Mouse (Mus musculus) 3T3-L1 (cell line): ENCODE measurements around the gene Cmah.
"Not testable (repeated sequence)": the region's sequence is repeated elsewhere in the genome, so short reads cannot be mapped to it uniquely, and the experiment has no call there.

Source experiments
- DNase-seq: peaks from one replicate; pipeline ENCODE4 v3.0.0-alpha.2; 2015; ENCODE audit warnings: low read depth, low spot score

The Cmah gene

DNA sequence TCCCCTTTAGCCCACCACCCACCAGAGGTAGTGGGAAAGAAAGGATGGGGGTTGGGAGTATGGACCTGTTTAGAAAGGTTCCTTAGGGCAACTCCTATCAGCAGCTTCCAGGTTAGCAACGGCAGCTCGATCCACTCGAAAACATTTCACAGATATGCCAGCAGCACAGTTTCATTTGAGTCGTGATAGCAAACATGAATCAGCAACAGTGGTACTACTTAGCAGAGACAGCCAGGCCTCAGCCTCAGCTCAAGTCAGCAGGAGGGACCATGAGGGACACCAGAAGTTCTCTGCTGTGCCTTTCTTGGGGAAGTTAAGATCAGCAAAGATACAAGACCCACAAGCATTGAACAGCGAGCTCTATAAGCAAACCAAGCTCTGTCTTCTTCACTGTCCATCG is 13.3 kb downstream of the Cmah start:
- no peak for DNase-seq

DNA sequence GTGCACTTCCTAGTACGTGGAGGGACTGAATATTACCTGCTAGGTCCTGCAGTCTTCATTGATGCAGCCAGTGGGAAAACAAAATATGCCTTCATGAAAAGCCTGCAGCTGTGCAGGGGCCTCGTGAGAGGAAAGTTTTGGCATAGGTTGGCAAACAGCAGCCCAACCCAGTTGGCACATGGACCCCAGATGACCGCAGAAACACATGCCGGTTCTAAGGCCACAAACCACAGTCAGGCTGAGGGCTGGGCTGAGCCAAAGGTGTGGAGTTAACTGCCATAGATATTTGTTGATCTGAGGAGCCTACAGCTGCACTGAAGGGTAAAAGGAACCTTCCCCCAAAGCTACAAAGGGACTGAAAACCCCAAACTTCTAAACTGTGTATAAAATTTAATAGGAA is 14.9 kb downstream of the Cmah start:
- DNase-seq: no peak

DNA sequence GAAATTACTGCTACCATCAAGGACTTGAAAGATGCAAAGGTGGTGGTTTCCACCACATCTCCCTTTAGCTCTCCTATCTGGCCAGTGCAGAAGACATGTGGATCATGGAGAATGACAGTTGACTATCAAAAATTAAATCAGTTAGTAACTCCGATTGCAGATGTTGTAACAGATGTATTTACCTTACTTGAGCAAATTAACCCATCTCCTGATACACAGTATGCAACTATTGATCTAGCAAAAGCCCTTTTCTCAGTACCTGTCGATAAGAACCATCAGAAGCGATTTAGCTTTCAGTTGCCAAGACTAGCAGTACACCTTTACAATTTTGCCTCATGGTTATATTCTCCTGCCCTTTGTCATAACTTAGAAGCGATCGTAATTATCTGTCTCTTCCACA is 25.8 kb downstream of the Cmah start:
- no peak for DNase-seq

DNA sequence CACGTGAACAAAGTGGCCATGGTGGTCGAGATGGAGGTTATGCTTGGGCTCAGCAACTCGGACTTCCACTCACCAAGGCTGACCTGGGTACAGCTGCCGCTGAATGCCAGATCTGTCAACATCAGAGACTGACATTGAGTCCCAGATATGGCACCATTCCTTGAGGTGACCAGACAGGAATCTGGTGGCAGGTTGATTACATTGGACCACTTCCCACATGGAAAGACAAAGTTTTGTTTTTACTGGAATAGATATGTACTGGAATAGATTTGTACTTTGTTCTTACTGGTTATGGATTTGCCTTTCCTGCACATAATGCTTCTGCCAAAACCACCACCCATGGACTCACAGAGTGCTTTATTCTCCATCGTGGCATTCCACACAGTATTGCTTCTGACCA is 27.5 kb downstream of the Cmah start:
- DNase-seq: no peak

DNA sequence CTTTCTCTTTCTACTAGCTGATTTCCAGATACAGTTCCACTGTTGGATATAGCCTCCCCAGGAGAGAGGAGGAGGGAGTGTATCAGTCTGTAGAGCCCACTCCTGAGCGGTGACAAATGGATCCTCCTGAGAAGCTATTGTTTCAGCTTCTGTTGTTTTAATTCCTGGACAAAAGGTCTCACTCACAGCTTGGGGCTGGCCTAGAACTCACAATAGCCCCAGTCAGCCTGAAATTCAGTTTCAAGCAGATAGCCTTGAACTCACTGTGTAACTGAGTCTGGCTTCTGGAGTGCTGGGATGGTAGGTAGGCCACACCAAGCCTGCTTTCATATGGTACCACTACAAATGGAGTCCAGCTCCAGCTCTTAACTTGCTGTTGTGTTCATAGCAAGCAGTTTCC is 32.0 kb downstream of the Cmah start:
- DNase-seq: no peak

DNA sequence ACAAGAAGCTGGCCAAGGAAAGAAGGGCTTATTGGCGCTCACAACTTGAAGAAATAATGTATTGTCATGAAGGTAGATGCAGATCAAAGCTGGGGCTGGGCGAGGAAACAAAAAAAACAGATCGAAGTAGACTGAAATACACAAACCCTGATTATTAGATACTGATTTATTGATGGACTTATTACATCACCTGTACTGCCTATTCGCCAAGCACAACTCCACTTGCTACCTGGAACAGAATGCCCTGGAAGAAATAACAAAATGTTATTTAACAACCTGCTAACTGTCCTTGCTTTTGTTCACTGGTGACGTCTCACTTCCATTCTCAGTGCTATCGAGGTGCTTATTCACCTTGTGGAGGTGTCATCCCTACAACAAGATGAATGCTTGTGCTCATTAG is 38.0 kb downstream of the Cmah start:
- DNase-seq: no peak

DNA sequence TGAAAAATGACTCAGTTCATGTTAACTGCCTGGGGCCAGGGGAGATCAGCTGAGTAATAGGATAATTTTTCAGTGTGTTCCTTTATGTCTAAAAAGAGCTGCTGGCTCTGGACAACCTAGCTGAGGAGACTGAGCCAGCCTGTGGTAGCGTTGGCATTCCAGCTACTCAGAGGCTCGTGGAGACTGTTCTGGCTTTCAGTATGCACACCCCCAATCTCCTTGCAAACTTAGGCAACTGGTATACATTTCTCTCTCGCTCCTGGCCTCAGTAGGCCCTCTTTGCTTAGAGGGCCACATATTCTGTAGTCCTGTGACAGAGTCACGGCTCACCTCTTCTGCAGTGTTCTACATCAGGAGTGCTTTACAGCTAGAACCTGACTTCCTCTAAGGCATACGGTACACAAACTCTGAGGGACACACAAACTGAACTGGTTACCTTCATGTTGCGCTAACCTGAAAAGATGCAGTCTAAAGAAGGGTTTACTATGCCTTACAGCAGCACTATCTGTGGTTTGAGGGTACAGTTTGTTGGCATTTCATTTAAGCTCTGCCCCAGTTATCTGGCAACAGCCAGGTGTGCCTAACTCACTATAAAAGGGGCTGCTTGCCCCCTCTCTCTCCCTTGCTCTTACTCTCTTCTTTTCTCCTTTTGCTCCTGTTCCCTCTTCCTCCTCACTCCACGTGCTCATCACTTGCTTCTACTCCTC is 45.8 kb downstream of the Cmah start:
- DNase-seq: no peak

DNA sequence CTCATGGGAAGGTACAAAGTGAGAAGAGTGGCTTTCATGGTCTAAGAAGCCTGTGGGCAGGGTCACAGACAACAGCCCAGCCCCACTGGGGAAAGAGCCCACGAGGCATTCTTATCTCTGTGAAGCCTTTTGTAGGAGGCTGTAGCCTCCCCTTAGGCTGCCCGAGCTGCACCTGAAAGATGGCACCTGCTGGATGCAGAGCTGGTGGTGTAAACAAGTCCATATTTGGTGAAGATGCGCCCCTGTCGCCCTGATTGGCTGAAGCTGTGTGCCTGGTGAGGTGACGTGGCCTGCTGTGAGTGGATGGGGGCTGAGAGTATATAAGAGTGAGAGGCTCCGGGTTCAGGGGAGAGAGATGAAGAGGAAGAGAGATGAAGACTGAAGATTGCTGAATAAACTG is 47.4 kb downstream of the Cmah start:
- DNase-seq: not testable (repeated sequence)

DNA sequence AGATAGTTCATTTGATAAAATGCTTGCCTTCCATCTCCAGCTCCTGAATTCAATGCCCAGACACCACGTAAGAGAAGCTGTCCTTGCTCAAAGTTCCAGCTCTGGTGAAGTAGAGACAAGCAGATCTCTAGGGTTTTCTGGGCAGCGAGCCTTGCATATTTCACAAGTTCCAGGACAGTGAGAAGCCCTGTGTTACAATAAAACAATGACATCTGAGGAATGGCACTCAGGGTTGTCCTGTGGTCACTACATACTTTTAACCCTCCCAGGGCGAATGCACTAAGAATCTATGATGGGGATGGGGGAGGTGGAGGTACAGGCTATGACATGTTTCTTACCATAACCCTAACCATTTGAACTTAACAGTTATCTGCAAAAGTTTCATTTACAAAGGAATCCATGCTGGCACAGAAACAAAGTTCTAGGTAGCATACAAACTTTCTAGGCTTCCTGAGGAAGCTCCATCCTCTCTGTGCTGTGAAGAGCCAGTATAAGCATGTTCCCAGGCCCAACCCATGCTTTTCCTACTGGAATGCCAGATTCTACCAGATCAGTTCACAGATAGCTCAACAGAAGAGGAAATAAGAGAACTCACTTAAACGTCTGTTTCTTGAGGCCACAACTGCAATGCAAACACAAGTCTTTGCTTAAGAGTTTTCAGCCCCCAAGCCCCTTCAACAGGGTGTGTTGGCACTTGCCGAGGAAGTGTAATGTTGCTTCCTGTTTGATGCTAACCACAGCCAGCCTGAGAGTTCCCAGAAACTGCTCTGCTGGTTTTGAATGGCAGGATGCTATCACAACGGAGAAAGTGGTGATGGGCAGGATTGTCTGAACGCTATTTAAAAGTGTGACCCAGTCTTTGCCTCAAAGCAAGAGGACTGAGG is 48.4 kb downstream of the Cmah start:
- DNase-seq: no peak

DNA sequence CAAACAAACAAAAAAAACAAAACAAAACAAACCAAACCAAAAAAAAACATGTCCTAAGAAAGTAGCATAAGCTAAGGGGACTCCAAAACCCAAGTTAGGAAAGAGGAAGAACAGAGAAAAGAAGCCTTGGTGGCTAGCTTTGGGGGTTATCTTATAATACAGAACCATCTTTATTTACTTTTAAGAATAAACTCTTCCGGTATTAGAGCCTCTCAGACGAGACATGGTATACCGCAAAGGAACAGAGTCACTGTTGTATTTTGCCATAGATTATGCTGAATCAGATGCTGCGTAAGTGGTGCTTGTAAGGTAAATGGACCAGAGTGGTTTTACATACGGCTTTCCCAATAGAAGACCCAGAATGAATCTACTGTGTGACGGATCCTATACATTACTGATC is 53.5 kb downstream of the Cmah start:
- no peak for DNase-seq

DNA sequence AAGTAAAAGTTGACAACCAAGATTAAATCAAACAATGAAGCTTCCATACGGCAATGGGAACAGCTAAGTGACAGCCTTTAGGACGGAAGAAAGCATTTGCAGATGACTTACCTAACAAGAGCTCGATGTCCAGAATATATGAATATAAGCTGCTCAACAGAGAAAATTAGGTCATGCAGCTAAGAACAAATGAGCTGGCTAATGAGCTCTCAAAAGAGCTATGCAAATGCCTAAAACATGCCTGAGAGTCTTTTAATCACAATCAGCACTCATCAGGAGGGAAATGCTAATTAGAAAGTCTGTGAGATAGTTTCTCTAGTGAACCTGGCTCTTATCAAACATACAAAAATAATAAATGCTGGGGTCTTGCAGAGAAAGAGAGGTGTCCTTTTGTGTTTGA is 56.7 kb downstream of the Cmah start:
- no peak for DNase-seq

DNA sequence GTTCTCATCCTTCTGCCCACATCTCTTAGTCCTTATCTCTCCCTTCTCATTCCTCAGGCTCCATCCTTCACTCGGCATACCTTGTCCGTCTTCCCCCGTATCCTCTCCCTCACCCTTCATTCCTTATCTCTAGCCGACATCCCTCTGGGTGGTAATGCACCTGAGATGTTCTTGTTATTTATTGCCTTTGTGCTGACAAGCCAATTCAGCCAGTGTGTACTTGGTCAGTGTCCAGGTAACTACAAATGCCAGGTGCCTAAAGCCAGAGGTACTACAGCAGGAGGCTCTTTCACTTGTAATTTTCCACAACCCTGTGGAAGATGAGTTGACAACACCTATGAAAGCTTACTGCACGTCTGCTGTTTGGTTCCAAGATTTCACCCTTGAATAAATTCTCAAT is 64.7 kb downstream of the Cmah start:
- no peak for DNase-seq

DNA sequence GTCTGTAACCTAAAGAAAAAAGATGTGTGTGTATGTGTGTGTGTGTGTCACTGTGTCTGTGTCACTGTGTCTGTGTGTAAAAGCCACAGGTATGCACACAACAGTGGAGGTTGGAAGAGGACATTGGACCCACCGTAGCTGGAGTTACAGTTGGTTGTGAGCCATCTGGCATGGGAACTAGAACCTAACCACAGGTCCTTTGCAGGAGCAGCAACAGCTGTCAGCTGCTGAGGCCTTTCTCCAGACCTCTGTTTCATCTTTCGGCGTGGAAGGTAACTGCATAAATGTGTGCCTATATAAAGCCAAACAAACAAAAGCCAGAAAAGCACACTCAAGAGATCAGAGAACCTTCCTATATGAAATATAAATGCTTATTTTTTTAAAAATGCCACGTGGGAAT is 65.5 kb downstream of the Cmah start:
- no peak for DNase-seq

DNA sequence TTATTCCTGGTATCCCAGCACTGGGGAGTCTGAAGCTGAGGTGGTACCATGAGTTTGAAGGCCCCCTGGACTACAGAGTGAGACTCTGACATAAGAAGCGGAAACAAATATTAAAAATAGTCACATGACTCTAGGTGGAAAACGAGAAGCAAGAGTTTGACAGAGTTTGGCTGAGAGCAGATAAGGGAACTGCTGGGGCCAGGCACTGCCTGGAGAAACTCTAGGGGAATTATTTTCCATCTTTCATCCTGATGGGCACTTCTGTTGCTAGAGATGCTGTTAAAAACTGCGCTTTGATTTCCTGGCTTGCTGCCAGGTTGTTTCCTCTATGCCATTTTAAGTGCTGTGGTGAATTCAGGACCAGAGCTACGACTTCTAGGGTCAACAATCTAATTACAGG is 65.9 kb downstream of the Cmah start:
- no peak for DNase-seq

DNA sequence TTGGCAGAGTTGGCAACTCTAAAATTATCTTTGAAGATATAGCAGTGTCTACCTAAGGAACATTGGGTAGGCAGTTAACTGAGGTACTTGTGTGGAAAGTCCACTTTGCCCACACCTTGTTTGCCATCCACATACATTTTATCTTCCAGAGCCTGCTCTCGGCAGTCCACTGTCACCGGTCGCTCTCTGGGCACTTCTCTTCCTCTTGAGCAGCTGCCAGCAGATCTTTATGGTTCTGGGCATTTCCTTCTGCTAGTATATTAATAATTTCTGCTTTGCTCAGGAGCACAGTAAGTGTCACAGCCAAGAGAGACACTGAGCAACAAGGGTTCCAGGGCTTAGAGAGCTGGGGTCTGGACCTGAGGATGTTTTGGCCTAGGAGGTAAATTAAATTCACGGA is 68.6 kb downstream of the Cmah start:
- no peak for DNase-seq

DNA sequence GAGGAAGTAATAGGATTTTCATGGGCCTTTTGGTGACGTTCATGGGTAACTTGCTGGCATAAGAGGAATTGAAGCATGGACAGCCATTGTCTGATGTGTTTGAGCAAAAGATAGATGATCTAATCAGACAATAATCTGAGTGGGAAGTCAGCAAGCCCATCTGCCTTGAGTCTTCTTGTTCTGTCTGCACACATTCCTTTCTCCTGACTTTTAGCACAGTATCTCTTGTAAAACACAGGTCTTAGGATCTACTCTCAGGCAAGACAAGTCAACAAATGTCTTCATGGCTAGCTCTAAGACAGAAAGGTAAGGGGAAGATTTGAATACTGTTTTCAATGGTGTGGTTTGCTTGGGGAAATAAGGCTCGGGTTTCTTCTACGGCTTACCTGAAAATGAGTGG is 70.0 kb downstream of the Cmah start:
- no peak for DNase-seq

DNA sequence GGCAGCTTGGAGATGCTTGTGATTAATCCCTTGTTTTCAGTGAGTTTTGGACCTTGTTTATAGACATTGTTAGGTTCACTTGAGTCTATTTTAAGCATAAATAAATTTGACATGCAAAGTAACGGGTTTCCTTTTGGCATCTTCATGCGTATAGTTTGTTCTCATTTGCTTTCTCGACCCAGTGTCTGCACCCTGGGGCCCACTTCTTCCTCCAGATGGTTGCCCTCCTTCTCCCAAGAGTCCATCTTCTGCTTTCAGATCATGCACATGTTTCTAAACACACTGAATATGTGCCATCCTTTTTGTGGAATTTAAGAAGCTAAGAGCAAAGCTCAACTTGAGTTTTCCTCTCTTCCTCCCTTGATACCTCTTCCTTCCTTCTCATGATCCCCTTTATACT is 71.3 kb downstream of the Cmah start:
- no peak for DNase-seq

DNA sequence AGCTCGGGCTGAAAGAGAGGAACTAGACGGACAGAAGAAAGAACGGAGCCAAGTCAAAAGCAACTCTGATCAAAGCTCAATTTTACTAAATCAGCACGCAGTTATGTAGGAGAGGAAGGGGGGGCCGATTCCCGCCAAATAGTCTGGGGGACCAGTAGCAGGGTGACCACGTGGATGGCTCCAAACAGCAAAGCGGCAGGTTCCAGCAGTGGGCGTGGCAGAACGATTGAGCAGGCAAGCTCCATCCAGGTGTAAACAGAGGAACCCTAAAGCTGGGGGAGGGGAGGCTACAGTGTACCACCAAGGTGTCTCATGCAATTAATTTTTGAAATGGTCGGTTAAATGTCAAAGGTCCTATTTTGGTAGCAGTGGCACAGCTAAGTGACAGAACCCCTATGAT is 74.6 kb downstream of the Cmah start:
- not testable (repeated sequence) for DNase-seq

DNA sequence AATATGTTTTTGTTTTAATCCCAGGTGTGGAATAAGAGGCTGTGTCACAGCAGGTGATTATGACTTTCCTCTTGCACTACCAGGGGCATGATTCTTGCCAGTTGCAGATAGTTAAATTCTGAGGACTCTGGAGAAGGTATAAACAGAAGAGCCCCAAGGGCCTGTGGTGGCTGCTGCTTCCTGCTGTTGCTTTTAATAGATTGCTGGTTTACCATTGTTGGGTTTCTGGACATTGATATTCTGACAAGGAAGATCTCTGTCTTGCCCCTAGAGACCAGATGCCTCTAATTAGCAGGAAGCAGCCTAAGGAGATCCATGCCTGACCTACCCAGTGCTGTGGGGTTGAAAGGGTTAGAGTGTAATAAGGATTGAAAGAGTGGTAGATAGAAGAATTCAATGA is 75.8 kb downstream of the Cmah start:
- no peak for DNase-seq

DNA sequence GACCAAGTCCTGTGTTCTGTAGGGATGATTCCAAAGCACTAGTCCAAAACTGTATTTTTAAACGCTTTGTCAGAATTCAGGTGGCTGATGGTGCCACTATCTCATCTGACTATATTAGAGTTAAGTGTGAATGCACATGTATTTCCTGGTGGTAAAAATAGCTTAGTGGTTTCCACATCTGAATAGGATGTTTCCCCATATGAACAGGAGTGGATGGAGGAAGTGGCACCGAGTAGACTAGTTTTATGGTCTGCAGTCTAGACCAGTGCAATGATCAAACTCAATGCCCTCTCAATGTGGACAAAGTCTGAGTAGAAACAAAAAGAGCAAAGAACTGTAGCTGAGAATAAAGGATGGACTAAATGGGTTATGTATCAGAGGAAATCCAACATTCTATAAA is 79.6 kb downstream of the Cmah start:
- DNase-seq: no peak

DNA sequence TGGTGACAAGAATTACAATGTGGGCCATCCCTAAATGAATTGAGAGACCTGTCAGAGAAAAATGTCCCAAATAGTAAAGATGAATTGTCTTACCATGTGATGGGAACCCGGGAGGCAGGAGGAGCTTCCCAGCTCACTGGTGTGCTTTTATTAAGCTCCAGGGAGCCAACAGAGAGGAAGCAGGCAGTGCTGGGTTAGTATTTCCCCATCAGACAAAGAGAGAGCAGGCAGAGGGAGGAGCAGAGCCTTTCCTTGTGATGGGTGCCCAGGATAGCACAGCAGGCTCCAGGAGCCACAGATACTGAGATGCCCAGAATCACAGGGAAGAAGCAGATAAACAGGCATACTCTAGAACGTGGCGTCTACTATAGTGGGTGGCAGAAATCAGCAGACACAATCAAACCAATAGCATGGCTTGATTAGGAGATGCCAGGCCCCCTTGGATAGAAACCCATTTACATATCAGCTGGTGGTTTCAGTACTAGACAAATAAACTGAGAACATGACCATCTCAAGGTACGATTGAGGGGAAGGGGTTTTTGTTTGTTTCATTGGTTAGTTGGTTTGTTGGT is 87.5 kb downstream of the Cmah start:
- DNase-seq: no peak

DNA sequence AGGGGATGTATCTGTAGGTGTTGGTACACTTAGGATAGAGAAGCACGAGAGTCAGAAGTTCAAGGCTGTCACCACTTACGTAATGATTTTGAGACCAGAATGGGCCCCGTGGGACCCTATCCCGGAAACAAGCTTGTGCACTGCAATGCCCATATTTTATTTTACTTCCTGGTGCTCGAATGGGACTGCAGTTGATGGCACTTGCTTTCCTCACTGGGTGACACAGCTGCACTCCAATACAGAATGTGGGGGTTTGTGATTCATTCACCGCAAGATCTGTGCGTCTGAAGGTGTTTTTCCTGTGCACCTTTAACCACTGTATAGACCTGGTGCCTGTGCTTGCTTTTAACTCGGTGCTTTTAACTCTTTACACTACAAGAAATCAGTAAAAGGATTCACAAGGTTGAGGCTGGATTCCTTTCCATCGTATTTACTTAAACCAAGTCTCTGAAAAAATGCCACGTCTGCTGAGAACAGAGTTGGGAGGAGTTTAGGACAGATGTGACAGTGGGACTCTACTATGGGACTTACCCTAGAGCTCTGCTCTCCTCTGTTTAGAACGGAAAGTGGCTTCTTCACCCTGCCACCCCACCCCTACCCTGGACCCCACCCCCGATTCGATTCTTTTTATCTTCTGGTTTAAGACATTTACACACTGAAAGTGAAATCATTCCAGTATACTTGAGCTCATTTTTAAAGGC is 88.5 kb downstream of the Cmah start:
- no peak for DNase-seq
